Mouse (Mus musculus): ENCODE results near the gene Cfap100. TPM values are rescaled to one million over a fixed set of nuclear protein-coding genes. Genes with fewer than 3 reads are reported as not detected.

Cfap100 gene
- polyA plus RNA-seq, 2 experiments = 0.01 to 0.06 TPM

DNA sequence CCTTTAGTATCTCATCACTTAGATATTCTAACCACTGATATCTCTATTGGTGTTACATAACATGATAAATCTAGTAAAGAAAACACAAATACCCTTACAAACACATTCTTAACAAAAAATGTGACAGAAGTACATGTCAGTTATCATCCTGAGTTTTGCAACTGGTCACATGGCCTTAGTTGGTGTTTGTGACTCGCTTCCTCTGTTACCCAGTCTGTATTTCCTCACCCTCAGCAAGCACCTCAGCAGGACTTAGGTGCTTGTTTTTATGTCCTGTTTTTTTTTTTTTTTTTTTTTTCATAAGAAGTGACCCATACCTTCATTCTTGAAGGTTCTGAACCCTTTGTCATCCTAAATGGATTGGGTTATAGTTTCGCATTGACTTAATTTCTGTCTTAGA lies 50.9 kb downstream of the Cfap100 start:
- TF ChIP-seq CTCF (IDR thresholded peaks at IDR 0.05; ENCODE audit: low read depth) = no peak
- TF ChIP-seq EP300 (IDR thresholded peaks at IDR 0.05; ENCODE audit: low read depth) = no peak
- no peak overlapping the region for H3K4me3 ChIP-seq (ENCODE audit: insufficient read depth in 1 of 2, low read depth in 2 of 2, low read length in 2 of 2)
- WGBS (ENCODE audit: insufficient replicate concordance) = 81% methylated on average over 2 of the region's 2 CpGs
- H3K9me3 ChIP-seq (ENCODE audit: control insufficient read depth, low read length) = no peaks in the 10 kb centered on the region
- H3K4me1 ChIP-seq (replicated peaks; ENCODE audit: control insufficient read depth in 2 of 2, insufficient read depth in 2 of 2, low read length in 1 of 2) = peaks cover 15 to 23% of the 10 kb centered on the region in 2 experiments
- no peaks in the 10 kb centered on the region for H3K27me3 ChIP-seq (ENCODE audit: control insufficient read depth, insufficient read depth, low read length)
- H3K4me2 ChIP-seq (ENCODE audit: low read depth) = no peak overlapping the region
- no peak for DNase-seq (ENCODE audit: low read depth in 3 of 3, low spot score in 3 of 3)
- no peak for ATAC-seq (ENCODE audit: insufficient read depth)
- peaks cover 50% of the 10 kb centered on the region for H3K36me3 ChIP-seq (replicated peaks; ENCODE audit: control insufficient read depth, insufficient read depth, low read depth)
- no peak overlapping the region for H3K9ac ChIP-seq (replicated peaks)
- H3K27ac ChIP-seq = no peak overlapping the region

DNA sequence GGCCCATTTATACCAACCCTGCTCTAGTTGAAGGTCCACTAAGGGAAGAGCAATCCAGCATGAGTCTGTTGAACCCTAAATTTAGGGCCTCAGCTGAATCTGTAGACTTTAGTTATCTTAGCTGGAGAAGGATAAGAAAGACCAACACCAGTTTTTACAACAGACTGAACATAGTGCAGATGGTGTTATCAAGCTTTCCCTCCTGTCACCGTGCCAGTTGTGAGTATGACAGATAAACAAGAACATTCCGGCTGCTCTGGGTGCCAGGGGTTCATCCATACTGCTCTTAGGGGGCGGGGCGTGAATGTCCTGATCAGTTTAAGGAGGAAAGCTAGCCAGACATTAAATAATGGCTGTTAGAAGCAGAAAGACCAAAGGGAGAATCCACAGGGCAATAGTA lies 54.0 kb downstream of the Cfap100 start:
- DNase-seq (ENCODE audit: low read depth in 3 of 3, low spot score in 3 of 3) = peak; percentile 75 to 79 (median 78)
- WGBS (ENCODE audit: insufficient replicate concordance) = 15% methylated on average over 4 of the region's 4 CpGs
- Histone ChIP-seq H3K27me3 (ENCODE audit: control insufficient read depth, insufficient read depth, low read length) (no peaks in the 10 kb centered on the region), H3K4me3 (ENCODE audit: insufficient read depth in 1 of 2, low read depth in 2 of 2, low read length in 2 of 2) (no peak overlapping the region), H3K4me1 (replicated peaks; ENCODE audit: control insufficient read depth in 2 of 2, insufficient read depth in 2 of 2, low read length in 1 of 2) (peaks cover 29 to 38% of the 10 kb centered on the region in 2 experiments), H3K36me3 (replicated peaks; ENCODE audit: control insufficient read depth, insufficient read depth, low read depth) (peaks cover 35% of the 10 kb centered on the region), H3K9ac (replicated peaks) (peak overlapping the region; percentile 2; the same call in 1 of the 2 replicates), H3K27ac (peak overlapping the region; percentile 58), H3K4me2 (ENCODE audit: low read depth) (peak overlapping the region; percentile 41), H3K9me3 (ENCODE audit: control insufficient read depth, low read length) (no peaks in the 10 kb centered on the region)
- TF ChIP-seq CTCF (IDR thresholded peaks at IDR 0.05; ENCODE audit: low read depth) (no peak), EP300 (IDR thresholded peaks at IDR 0.05; ENCODE audit: low read depth) (peak; percentile 93)
- ATAC-seq (ENCODE audit: insufficient read depth) = peak; percentile 93

DNA sequence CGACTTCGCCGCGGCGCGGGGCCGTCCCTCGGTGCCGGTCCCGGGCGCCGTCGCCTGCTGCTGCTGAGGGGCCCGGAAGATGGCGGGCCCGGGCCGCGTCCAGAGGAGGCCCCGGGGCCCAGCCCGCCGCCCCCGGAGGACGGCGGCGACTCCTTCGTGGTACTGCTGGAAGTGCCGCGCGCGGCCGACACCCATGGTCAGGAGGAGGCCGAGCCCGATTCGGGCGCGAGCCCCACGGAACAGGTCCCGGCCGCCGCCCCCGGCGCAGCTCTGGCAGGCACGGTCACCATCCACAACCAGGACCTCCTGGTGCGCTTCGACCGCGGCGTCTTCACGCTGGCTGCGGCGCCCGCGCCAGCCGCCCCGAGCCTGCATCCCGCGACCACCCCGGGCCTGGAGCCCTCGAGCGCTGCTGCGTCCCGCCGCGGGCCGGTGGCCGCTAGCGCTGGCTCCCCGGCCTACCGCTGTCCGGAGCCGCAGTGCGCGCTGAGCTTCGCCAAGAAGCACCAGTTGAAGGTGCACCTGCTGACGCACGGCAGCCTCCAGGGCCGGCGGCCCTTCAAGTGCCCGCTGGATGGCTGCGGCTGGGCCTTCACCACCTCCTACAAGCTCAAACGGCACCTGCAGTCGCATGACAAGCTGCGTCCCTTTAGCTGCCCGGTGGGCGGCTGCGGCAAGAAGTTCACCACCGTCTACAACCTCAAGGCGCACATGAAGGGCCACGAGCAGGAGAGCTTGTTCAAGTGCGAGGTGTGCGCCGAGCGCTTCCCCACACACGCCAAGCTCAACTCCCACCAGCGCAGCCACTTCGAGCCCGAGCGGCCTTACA lies 58.7 kb downstream of the Cfap100 start:
- Histone ChIP-seq H3K27me3 (ENCODE audit: control insufficient read depth, insufficient read depth, low read length) (no peaks in the 10 kb centered on the region), H3K27ac (no peak overlapping the region), H3K9ac (replicated peaks) (peak overlapping the region; percentile 69), H3K4me3 (ENCODE audit: insufficient read depth in 1 of 2, low read depth in 2 of 2, low read length in 2 of 2) (peak overlapping the region; percentile 60 to 82), H3K9me3 (ENCODE audit: control insufficient read depth, low read length) (no peaks in the 10 kb centered on the region), H3K36me3 (replicated peaks; ENCODE audit: control insufficient read depth, insufficient read depth, low read depth) (peaks cover 11% of the 10 kb centered on the region), H3K4me1 (replicated peaks; ENCODE audit: control insufficient read depth in 2 of 2, insufficient read depth in 2 of 2, low read length in 1 of 2) (peaks cover 29 to 32% of the 10 kb centered on the region in 2 experiments), H3K4me2 (ENCODE audit: low read depth) (peak overlapping the region; percentile 83)
- no peak for TF ChIP-seq EP300 (IDR thresholded peaks at IDR 0.05; ENCODE audit: low read depth)
- no peak for TF ChIP-seq CTCF (IDR thresholded peaks at IDR 0.05; ENCODE audit: low read depth)
- DNase-seq (ENCODE audit: low read depth in 3 of 3, low spot score in 3 of 3) = peak in 2 of 3 experiments; percentile 16 to 29
- WGBS (ENCODE audit: insufficient replicate concordance) = under 1% methylated on average over 85 of the region's 98 CpGs
- peak; percentile 70 for ATAC-seq (ENCODE audit: insufficient read depth)

DNA sequence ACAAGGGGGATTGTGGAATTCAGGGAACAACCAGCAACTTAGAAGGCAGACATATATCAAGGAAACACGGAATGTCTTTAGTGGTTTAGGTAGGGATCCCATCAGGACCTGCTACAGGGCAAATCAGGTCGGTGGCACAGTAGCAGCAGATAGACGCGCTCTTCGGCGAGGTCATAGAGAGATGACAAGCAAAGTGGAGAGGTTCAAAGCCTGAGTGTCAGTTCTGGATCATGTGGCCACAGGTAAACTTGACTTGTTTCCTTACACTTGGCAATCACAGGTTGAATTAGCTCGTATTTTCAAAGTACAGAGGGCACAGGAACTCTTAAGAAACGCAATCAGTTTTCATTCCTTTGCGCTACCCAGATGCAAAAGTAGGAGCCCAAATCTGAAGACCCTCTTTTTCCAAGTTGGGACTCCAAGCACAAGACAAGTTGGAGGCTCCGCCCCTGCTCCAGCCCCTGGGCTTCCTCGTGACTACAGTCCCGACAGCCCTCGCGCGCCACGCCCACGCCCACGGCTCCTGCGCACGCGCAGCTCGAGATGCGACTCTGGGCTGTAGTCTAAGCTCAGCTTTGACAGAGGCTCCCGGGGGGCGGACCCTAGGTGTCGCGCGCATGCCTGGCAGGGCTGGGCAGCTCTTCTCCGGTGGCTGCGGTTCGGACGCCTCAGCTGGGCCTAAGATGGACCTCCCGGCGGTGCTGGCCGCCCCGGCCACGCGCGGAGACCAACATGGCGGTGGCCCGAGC lies 59.4 kb downstream of the Cfap100 start, which contains the start of gene Zxdc:
TSS of gene Zxdc (plus strand) at position 517 of the 749 bp plus-strand sequence.
- ATAC-seq (ENCODE audit: insufficient read depth) (peak; percentile 93), DNase-seq (ENCODE audit: low read depth in 3 of 3, low spot score in 3 of 3) (peak; percentile 85 to 88 (median 85))
- WGBS (ENCODE audit: insufficient replicate concordance) = 6% methylated on average over 41 of the region's 41 CpGs
- peaks cover 24 to 25% of the 10 kb centered on the region in 2 experiments for H3K4me1 ChIP-seq (replicated peaks; ENCODE audit: control insufficient read depth in 2 of 2, insufficient read depth in 2 of 2, low read length in 1 of 2)
- H3K36me3 ChIP-seq (replicated peaks; ENCODE audit: control insufficient read depth, insufficient read depth, low read depth) = peaks cover 9% of the 10 kb centered on the region
- peak within 1 kb of the TSS; percentile 60 to 82 for H3K4me3 ChIP-seq (ENCODE audit: insufficient read depth in 1 of 2, low read depth in 2 of 2, low read length in 2 of 2)
- no peak for TF ChIP-seq EP300 (IDR thresholded peaks at IDR 0.05; ENCODE audit: low read depth)
- TF ChIP-seq CTCF (IDR thresholded peaks at IDR 0.05; ENCODE audit: low read depth) = no peak
- no peaks in the 10 kb centered on the region for H3K9me3 ChIP-seq (ENCODE audit: control insufficient read depth, low read length)
- peak within 1 kb of the TSS; percentile 69 for H3K9ac ChIP-seq (replicated peaks)
- H3K27me3 ChIP-seq (ENCODE audit: control insufficient read depth, insufficient read depth, low read length) = no peaks in the 10 kb centered on the region
- peak within 1 kb of the TSS; percentile 83 for H3K4me2 ChIP-seq (ENCODE audit: low read depth)
- H3K27ac ChIP-seq = no peak within 1 kb of the TSS

DNA sequence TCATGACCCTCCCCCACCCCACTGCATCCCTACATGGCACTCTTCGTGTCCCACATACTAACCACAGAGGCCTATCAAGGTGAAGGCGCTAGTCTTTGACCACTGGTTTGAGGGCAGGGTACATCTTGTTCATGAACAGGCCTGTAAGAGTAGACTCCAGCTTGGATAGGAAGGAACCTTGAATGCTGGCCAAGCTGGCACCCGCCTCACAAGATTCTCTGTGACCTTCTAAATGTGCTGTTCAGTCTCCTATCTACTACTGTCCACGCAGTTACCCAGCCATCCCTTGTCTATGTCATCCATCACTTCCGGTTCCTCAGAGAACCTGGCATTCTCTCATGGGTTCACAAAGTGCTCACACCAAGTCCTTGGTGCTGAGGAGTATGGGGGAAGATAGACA lies 65.3 kb downstream of the Cfap100 start:
- peaks cover 0 to 4% of the 10 kb centered on the region in 2 experiments; a peak in 2 of 4 replicates for H3K4me1 ChIP-seq (replicated peaks; ENCODE audit: control insufficient read depth in 2 of 2, insufficient read depth in 2 of 2, low read length in 1 of 2)
- H3K9ac ChIP-seq (replicated peaks) = no peak overlapping the region
- no peaks in the 10 kb centered on the region for H3K36me3 ChIP-seq (replicated peaks; ENCODE audit: control insufficient read depth, insufficient read depth, low read depth)
- DNase-seq (ENCODE audit: low read depth in 3 of 3, low spot score in 3 of 3) (no peak), ATAC-seq (ENCODE audit: insufficient read depth) (no peak)
- TF ChIP-seq CTCF (IDR thresholded peaks at IDR 0.05; ENCODE audit: low read depth) (no peak), EP300 (IDR thresholded peaks at IDR 0.05; ENCODE audit: low read depth) (no peak)
- no peaks in the 10 kb centered on the region for H3K9me3 ChIP-seq (ENCODE audit: control insufficient read depth, low read length)
- H3K4me3 ChIP-seq (ENCODE audit: insufficient read depth in 1 of 2, low read depth in 2 of 2, low read length in 2 of 2) = no peak overlapping the region
- no peaks in the 10 kb centered on the region for H3K27me3 ChIP-seq (ENCODE audit: control insufficient read depth, insufficient read depth, low read length)
- H3K27ac ChIP-seq = no peak overlapping the region
- 50% methylated on average over 5 of the region's 5 CpGs for WGBS (ENCODE audit: insufficient replicate concordance)
- H3K4me2 ChIP-seq (ENCODE audit: low read depth) = no peak overlapping the region

All from liver, embryonic 14.5 days (tissue).